Mouse (Mus musculus): ENCODE measurements at regions not wholly inside any gene's neighbourhood (a gene's known extent, or its start where the extent isn't known, plus 50 kb on each side); places are given as distances from the start of the nearest gene placed in this dataset.

DNA sequence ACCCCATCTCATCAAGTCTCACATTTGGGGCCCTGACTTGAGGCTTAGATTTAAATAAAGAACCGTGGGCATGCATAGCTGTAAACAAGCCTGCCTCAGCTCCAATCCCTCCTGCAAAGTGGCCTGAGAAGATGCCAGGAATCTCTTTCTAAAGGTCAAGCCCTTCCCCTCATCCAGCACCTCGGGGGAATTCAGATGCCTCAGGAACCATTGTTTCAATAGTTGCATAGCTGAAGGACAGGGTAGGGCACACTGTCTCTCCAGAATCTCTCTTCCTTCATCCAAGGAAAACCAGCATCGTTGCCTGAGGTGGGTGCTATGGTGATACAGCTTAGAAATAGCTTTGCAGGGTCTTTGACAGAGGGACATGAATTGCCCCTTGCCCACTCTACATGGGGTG, 154.4 kb downstream of the Thbs2 start:
- no peak overlapping the region for H3K9ac ChIP-seq
- H3K27me3 ChIP-seq (ENCODE audit: insufficient read depth, low read length) = no peaks in the 10 kb centered on the region
- no peak overlapping the region for H3K4me2 ChIP-seq (ENCODE audit: low read depth)
- no peaks in the 10 kb centered on the region for H3K36me3 ChIP-seq (ENCODE audit: insufficient read depth)
- no peaks in the 10 kb centered on the region for H3K9me3 ChIP-seq (ENCODE audit: low read length)
- DNase-seq (no peak), ATAC-seq (no peak)
- H3K27ac ChIP-seq (ENCODE audit: low read depth, low read length) = no peak overlapping the region
- no peaks in the 10 kb centered on the region for H3K4me1 ChIP-seq (ENCODE audit: insufficient read depth)
- no peak for TF ChIP-seq CTCF (IDR thresholded peaks at IDR 0.05; ENCODE audit: low read depth)
- no peak overlapping the region for H3K4me3 ChIP-seq (ENCODE audit: low read depth, low read length)
- 53% methylated on average over 3 of the region's 3 CpGs for WGBS

DNA sequence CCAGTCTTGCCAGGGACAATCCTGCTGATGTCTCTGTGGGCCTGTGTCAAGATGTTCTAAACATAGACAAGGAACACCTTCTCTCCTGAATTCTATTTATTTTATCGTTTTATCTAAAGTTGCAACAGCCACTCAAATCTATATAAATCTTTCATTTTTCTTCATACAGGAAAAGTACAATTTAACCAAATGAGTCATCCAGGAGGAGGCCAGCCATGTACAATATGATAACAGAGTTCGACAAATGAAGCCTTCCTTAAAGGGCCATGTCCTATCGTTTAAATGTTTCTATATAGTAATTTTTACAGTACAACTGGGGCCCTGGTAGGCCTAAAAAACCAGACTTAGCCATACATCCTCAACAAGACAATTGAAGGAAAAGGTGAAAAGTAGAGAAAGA, 154.8 kb downstream of the Thbs2 start:
- Histone ChIP-seq H3K27ac (ENCODE audit: low read depth, low read length) (no peak overlapping the region), H3K9ac (no peak overlapping the region), H3K4me3 (ENCODE audit: low read depth, low read length) (no peak overlapping the region), H3K4me1 (ENCODE audit: insufficient read depth) (no peaks in the 10 kb centered on the region), H3K9me3 (ENCODE audit: low read length) (no peaks in the 10 kb centered on the region), H3K36me3 (ENCODE audit: insufficient read depth) (no peaks in the 10 kb centered on the region), H3K27me3 (ENCODE audit: insufficient read depth, low read length) (no peaks in the 10 kb centered on the region), H3K4me2 (ENCODE audit: low read depth) (no peak overlapping the region)
- WGBS = 86% methylated on average over 3 of the region's 3 CpGs
- DNase-seq = no peak
- TF ChIP-seq CTCF (IDR thresholded peaks at IDR 0.05; ENCODE audit: low read depth) = no peak
- no peak for ATAC-seq

DNA sequence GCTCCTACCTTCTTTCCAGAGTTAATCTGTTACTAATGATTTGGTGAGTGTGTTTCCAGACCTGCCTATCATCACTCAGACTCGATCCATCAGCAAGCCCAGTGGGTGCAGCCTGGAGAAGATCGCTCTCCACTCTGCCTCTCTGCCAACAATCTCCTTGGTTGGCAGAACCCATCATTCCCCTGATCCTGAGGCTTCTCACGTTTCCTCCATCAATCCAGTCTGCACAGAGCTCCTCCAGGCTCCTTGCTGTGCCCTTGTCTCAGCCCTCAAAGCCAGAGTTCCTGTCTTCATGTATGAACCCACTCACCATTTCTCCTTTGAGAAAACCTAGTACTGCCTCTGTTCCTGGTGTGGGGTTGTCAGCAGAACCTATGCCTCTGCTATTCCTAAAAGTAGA, 155.5 kb downstream of the Thbs2 start:
- Histone ChIP-seq H3K9ac (no peak overlapping the region), H3K4me2 (ENCODE audit: low read depth) (no peak overlapping the region), H3K4me1 (ENCODE audit: insufficient read depth) (no peaks in the 10 kb centered on the region), H3K9me3 (ENCODE audit: low read length) (no peaks in the 10 kb centered on the region), H3K4me3 (ENCODE audit: low read depth, low read length) (no peak overlapping the region), H3K27ac (ENCODE audit: low read depth, low read length) (no peak overlapping the region), H3K27me3 (ENCODE audit: insufficient read depth, low read length) (no peaks in the 10 kb centered on the region), H3K36me3 (ENCODE audit: insufficient read depth) (no peaks in the 10 kb centered on the region)
- 68% methylated on average over 3 of the region's 3 CpGs for WGBS
- no peak for TF ChIP-seq CTCF (IDR thresholded peaks at IDR 0.05; ENCODE audit: low read depth)
- DNase-seq (no peak), ATAC-seq (no peak)

DNA sequence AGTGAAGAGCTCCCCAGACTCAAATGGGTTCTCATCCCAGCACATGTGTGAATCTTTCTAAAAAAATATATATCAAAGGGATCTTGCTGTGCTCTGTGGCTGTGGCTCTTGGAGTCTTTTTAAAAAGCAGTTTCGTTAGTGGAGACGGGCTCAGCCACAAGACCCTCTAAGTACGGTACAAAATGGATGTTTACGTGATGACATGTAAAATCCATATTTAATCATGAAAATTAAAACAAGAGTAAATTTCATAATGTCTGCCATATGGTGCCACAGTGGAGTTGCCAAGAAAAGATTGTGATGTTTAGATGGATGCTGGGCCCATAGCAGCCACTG, 161.1 kb downstream of the Thbs2 start:
- ATAC-seq (no peak; the same call in 1 of the 2 replicates), DNase-seq (peak; percentile 17)
- Histone ChIP-seq H3K4me3 (ENCODE audit: low read depth, low read length) (no peak overlapping the region), H3K9ac (no peak overlapping the region), H3K9me3 (ENCODE audit: low read length) (no peaks in the 10 kb centered on the region), H3K27me3 (ENCODE audit: insufficient read depth, low read length) (no peaks in the 10 kb centered on the region), H3K27ac (ENCODE audit: low read depth, low read length) (no peak overlapping the region), H3K4me1 (ENCODE audit: insufficient read depth) (no peaks in the 10 kb centered on the region), H3K4me2 (ENCODE audit: low read depth) (no peak overlapping the region), H3K36me3 (ENCODE audit: insufficient read depth) (no peaks in the 10 kb centered on the region)
- WGBS = 57% methylated on average over 4 of the region's 4 CpGs
- TF ChIP-seq CTCF (IDR thresholded peaks at IDR 0.05; ENCODE audit: low read depth) = no peak

DNA sequence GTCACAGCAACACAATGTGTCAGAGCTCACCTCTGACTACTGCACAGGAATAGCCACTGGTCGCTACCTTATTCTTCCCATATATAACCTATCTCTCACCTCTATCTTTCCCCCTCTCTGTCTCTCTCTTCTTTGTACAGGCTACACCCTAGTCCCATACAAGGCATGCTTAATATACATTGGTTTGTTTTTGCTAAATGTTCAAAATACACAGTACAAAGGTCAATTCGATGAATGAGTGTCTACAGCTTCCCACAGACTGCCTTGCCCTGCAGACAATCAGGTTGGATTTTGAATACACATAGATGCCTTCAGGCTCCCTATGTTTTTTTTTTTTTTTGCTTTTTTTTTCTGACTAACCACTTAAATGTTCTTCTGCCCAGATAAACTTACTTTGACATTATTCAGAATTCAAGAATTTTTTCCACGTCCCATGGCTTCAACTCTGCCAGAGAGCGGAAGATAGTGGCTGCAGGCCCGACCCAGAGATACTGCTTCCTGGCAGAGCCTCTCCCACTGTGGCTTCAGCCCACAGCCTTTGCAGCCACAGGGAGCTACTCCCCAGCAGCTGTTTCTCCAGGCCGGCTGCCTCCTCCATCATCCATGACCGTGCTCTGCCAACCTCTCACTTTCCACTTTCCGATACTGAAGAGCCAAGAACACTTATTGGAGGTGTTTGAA, 161.6 kb downstream of the Thbs2 start:
- WGBS = 72% methylated on average over 8 of the region's 8 CpGs
- ATAC-seq = peak; percentile 77

DNA sequence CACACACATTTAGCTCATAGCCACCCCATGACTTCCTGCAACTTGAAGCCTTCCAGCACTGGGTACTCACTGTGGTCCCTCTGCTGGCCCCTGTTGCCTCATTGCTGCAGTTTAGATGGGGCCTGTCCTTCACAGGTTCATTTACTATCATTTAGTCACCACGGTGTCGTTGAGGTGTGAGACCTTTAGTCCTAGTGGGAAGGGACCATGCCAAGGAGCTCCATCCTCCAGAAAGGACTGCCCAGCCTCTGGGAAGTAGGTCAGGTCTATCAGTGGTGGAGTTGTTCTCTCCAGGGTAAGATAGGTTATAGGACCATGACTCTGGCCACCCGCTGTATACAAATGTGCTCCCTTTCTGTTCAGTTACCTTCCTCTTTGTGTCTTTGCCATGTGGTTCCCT, 162.2 kb downstream of the Thbs2 start:
- DNase-seq = no peak
- no peak overlapping the region for H3K4me3 ChIP-seq (ENCODE audit: low read depth, low read length)
- H3K27ac ChIP-seq (ENCODE audit: low read depth, low read length) = no peak overlapping the region
- WGBS = 92% methylated on average over 3 of the region's 3 CpGs
- H3K9me3 ChIP-seq (ENCODE audit: low read length) = no peaks in the 10 kb centered on the region
- H3K9ac ChIP-seq = no peak overlapping the region
- TF ChIP-seq CTCF (IDR thresholded peaks at IDR 0.05; ENCODE audit: low read depth) = no peak
- H3K36me3 ChIP-seq (ENCODE audit: insufficient read depth) = no peaks in the 10 kb centered on the region
- ATAC-seq = no peak
- H3K4me2 ChIP-seq (ENCODE audit: low read depth) = no peak overlapping the region
- H3K4me1 ChIP-seq (ENCODE audit: insufficient read depth) = no peaks in the 10 kb centered on the region
- H3K27me3 ChIP-seq (ENCODE audit: insufficient read depth, low read length) = no peaks in the 10 kb centered on the region

More for the DNA sequence above, 161.6 kb downstream of the Thbs2 start:
- Histone ChIP-seq H3K4me1 (ENCODE audit: insufficient read depth) (no peaks in the 10 kb centered on the region), H3K4me3 (ENCODE audit: low read depth, low read length) (no peak overlapping the region), H3K27ac (ENCODE audit: low read depth, low read length) (no peak overlapping the region), H3K9me3 (ENCODE audit: low read length) (no peaks in the 10 kb centered on the region), H3K27me3 (ENCODE audit: insufficient read depth, low read length) (no peaks in the 10 kb centered on the region), H3K9ac (no peak overlapping the region), H3K36me3 (ENCODE audit: insufficient read depth) (no peaks in the 10 kb centered on the region), H3K4me2 (ENCODE audit: low read depth) (no peak overlapping the region)
- TF ChIP-seq CTCF (IDR thresholded peaks at IDR 0.05; ENCODE audit: low read depth) = no peak
- DNase-seq = peak; percentile 34

DNA sequence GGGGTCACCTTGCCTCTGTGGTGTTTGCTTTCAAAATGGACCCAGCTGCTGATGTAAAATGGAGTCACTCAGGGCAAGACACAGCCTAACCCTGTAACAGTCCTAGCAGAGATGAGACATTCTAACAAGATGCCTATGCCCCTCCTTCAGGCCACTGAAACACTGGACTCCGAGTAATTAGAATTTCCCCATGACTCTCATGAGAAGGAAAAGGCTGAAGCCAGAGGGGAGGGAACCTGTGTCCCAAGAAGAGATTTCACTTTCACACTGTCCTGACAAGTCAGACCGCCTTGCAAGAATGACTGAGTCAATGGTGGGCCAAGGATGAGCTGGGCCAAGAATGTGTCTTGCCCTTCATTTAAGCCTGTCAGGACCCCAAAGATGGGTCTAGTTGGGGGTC, 166.3 kb downstream of the Thbs2 start:
- H3K4me2 ChIP-seq (ENCODE audit: low read depth) = no peak overlapping the region
- no peaks in the 10 kb centered on the region for H3K4me1 ChIP-seq (ENCODE audit: insufficient read depth)
- no peaks in the 10 kb centered on the region for H3K36me3 ChIP-seq (ENCODE audit: insufficient read depth)
- 0 out of 2 replicates have a peak, but pooled peaks cover 3% of the 10 kb centered on the region for H3K27me3 ChIP-seq (ENCODE audit: insufficient read depth, low read length)
- TF ChIP-seq CTCF (IDR thresholded peaks at IDR 0.05; ENCODE audit: low read depth) = no peak
- no peak overlapping the region for H3K9ac ChIP-seq
- DNase-seq (no peak), ATAC-seq (no peak)
- no peak overlapping the region for H3K27ac ChIP-seq (ENCODE audit: low read depth, low read length)
- no peaks in the 10 kb centered on the region for H3K9me3 ChIP-seq (ENCODE audit: low read length)
- WGBS = 86% methylated on average over 2 of the region's 2 CpGs
- no peak overlapping the region for H3K4me3 ChIP-seq (ENCODE audit: low read depth, low read length)
